Mouse (Mus musculus): ENCODE measurements at regions not wholly inside any gene's neighbourhood (a gene's known extent, or its start where the extent isn't known, plus 50 kb on each side); places are given as distances from the start of the nearest gene placed in this dataset.

DNA sequence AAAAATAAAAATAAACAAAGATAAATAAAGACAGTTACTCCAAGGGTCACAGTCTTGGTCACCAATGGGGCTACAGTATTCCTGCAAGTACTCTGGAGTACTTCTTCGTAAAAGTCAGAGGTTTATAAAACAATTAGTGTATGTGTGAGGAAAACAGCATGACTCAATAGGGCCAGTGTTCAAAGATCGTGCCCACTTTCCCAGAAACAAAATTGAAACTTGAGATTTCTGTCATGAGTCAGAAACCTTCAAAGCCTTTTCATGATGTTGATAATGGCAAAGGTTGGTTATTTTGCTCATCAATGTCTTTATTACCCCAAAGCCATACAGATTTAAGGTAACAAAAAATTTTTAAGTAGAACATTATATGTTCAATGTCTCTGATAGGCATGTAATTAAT is 53.1 kb upstream of the Ctla4 start:
- TF ChIP-seq CTCF (IDR thresholded peaks at IDR 0.05; ENCODE audit: insufficient read depth, low read length) (no peak), POLR2A (IDR thresholded peaks at IDR 0.05; ENCODE audit: borderline replicate concordance, extremely low read depth, low read depth, low read length) (no peak)
